Comparison of ENCODE assay signal across 19 mouse cellular contexts in the genomic region with DNA sequence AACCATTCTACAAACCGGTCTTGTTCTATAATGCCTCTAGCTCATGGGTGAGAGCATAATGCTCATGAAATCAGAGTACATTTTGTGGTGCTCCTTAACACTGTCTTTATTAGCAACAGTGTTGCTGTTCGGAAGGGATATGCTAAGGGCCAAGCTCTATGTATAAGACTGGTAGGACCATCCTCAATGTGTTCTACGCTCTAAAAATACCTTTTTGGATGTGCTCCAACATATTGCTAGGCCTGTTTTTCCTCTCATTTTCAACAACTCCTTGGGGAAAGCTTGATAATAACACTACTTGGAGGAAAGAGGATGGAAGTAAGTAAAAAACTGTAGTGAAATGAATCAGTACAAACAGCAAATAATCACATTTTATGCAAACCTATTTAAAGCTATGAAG. TPM values are rescaled to one million over a fixed set of nuclear protein-coding genes. Genes with fewer than 3 reads are reported as not detected.
DNase-seq lines count a peak whose midpoint lies in the region; ATAC-seq and TF ChIP-seq lines count a peak whose summit lies in the region.
"Had no signal": no experiment of that assay in that cellular context is flagged by ENCODE, and none has a peak within 500 bp of the region (broad histone marks: within the 10 kb centered on the region; RNA-seq: fewer than 3 reads in every experiment).

No protein-coding gene starts in this region.

- H3K9me3 ChIP-seq in heart, embryonic 11.5 days (replicated peaks; ENCODE audit: control insufficient read depth, low read length), result no peaks in the 10 kb centered on the region
- H3K9me3 ChIP-seq in lung, postnatal 0 days (ENCODE audit: low read length), result no peaks in the 10 kb centered on the region
- no peaks in the 10 kb centered on the region for H3K9me3 ChIP-seq in liver, embryonic 11.5 days (ENCODE audit: control insufficient read depth, low read length)
- H3K9me3 ChIP-seq: embryonic facial prominence, embryonic 12.5 days; forebrain, embryonic 15.5 days; hindbrain, embryonic 12.5 days; limb, embryonic 13.5 days; midbrain, embryonic 13.5 days; neural tube, embryonic 12.5 days had no signal

- TF ChIP-seq CTCF in kidney, adult 2 months (conservative IDR thresholded peaks at IDR 0.05; ENCODE audit: insufficient read depth, insufficient read length, low read depth, low read length), result no peak
- TF ChIP-seq CTCF in lung, postnatal 0 days (IDR thresholded peaks at IDR 0.05), result no peak

- ATAC-seq in heart, embryonic 11.5 days (replicated peaks; ENCODE audit: insufficient number of reproducible peaks, low FRiP score, low TSS enrichment), result no peak
- ATAC-seq in lung, postnatal 0 days, result no peak
- ATAC-seq in liver, embryonic 11.5 days (replicated peaks; ENCODE audit: low FRiP score), result no peak
- ATAC-seq: forebrain, embryonic 15.5 days; midbrain, embryonic 13.5 days had no signal

- H3K4me2 ChIP-seq in heart, embryonic 11.5 days, result no peak overlapping the region
- no peak overlapping the region for H3K4me2 ChIP-seq in lung, postnatal 0 days (replicated peaks; ENCODE audit: low read depth, low read length)
- H3K4me2 ChIP-seq in liver, embryonic 11.5 days, result no peak overlapping the region
- H3K4me2 ChIP-seq: embryonic facial prominence, embryonic 12.5 days; forebrain, embryonic 15.5 days; hindbrain, embryonic 12.5 days; limb, embryonic 13.5 days; midbrain, embryonic 13.5 days; neural tube, embryonic 12.5 days had no signal

- DNase-seq in heart, postnatal 14 days, result no peak
- DNase-seq in kidney, adult 2 months, result no peak
- no peak for DNase-seq in kidney, postnatal 36 days
- no peak for DNase-seq in lung, postnatal 0 days (ENCODE audit: low spot score)
- no peak for DNase-seq in lung, postnatal 10 days
- DNase-seq in cerebellum, adult 9-11 months, result no peak
- DNase-seq in liver, embryonic 11.5 days (ENCODE audit: low spot score), result no peak
- DNase-seq: B cell, adult 2 months; cerebellum, adult 9-10 months; gastrocnemius, postnatal 36 days; thymus, postnatal 25 days had no signal

- no peaks in the 10 kb centered on the region for H3K27me3 ChIP-seq in heart, embryonic 11.5 days (ENCODE audit: control insufficient read depth, insufficient read depth, low read length)
- H3K27me3 ChIP-seq in kidney, adult 2 months (replicated peaks; ENCODE audit: control insufficient read depth, insufficient read depth, low read length), result no peaks in the 10 kb centered on the region
- H3K27me3 ChIP-seq in lung, postnatal 0 days (replicated peaks; ENCODE audit: insufficient read depth, low read length), result no peaks in the 10 kb centered on the region
- H3K27me3 ChIP-seq in liver, embryonic 11.5 days (replicated peaks; ENCODE audit: control insufficient read depth, insufficient read depth, low read length), result no peaks in the 10 kb centered on the region
- H3K27me3 ChIP-seq: embryonic facial prominence, embryonic 12.5 days; forebrain, embryonic 15.5 days; hindbrain, embryonic 12.5 days; limb, embryonic 13.5 days; midbrain, embryonic 13.5 days; neural tube, embryonic 12.5 days had no signal

- no peak overlapping the region for H3K9ac ChIP-seq in heart, embryonic 11.5 days (ENCODE audit: low read depth, low read length)
- H3K9ac ChIP-seq in lung, postnatal 0 days (replicated peaks; ENCODE audit: low read depth), result no peak overlapping the region
- no peak overlapping the region for H3K9ac ChIP-seq in liver, embryonic 11.5 days (ENCODE audit: low read depth, low read length)
- H3K9ac ChIP-seq: embryonic facial prominence, embryonic 12.5 days; forebrain, embryonic 15.5 days; hindbrain, embryonic 12.5 days; limb, embryonic 13.5 days; midbrain, embryonic 13.5 days; neural tube, embryonic 12.5 days had no signal

- no peaks in the 10 kb centered on the region for H3K36me3 ChIP-seq in heart, embryonic 11.5 days (ENCODE audit: control insufficient read depth, insufficient read depth, low read length)
- H3K36me3 ChIP-seq in kidney, adult 2 months (ENCODE audit: control insufficient read depth, insufficient read depth, low read length), result no peaks in the 10 kb centered on the region
- no peaks in the 10 kb centered on the region for H3K36me3 ChIP-seq in lung, postnatal 0 days (ENCODE audit: insufficient read depth, low read length)
- H3K36me3 ChIP-seq in liver, embryonic 11.5 days (ENCODE audit: control insufficient read depth, insufficient read depth, low read length), result no peaks in the 10 kb centered on the region
- H3K36me3 ChIP-seq: embryonic facial prominence, embryonic 12.5 days; forebrain, embryonic 15.5 days; hindbrain, embryonic 12.5 days; limb, embryonic 13.5 days; midbrain, embryonic 13.5 days; neural tube, embryonic 12.5 days had no signal

- peaks cover 4% of the 10 kb centered on the region; the same call in 1 of the 2 replicates for H3K4me1 ChIP-seq in heart, embryonic 11.5 days (ENCODE audit: control insufficient read depth, insufficient read depth, low read length)
- H3K4me1 ChIP-seq in kidney, adult 2 months (ENCODE audit: control insufficient read depth, insufficient read depth, low read length), result no peaks in the 10 kb centered on the region; the same call in none of the 2 replicates
- H3K4me1 ChIP-seq in lung, postnatal 0 days (ENCODE audit: insufficient read depth, low read depth, low read length), result no peaks in the 10 kb centered on the region; the same call in 1 of the 2 replicates
- no peaks in the 10 kb centered on the region for H3K4me1 ChIP-seq in liver, embryonic 11.5 days (replicated peaks; ENCODE audit: control insufficient read depth, insufficient read depth, low read length)
- H3K4me1 ChIP-seq: embryonic facial prominence, embryonic 12.5 days; forebrain, embryonic 15.5 days; hindbrain, embryonic 12.5 days; limb, embryonic 13.5 days; midbrain, embryonic 13.5 days; neural tube, embryonic 12.5 days had no signal

- 55% methylated on average over 3 of the region's 3 CpGs for WGBS in heart, embryonic 11.5 days (ENCODE audit: insufficient replicate concordance)
- WGBS in kidney, adult 2 months, result 68% methylated on average over 3 of the region's 3 CpGs
- 58% methylated on average over 3 of the region's 3 CpGs for whole genome bisulfite sequencing in lung, postnatal 0 days
- WGBS in liver, embryonic 11.5 days, result 80% methylated on average over 3 of the region's 3 CpGs

- TF ChIP-seq EP300 in lung, postnatal 0 days (IDR thresholded peaks at IDR 0.05), result no peak

- no peak for TF ChIP-seq POLR2A in kidney, adult 2 months (IDR thresholded peaks at IDR 0.05; ENCODE audit: low read depth, low read length)

- H3K27ac ChIP-seq in heart, embryonic 11.5 days (ENCODE audit: low read depth, low read length), result peak overlapping the region; percentile 54
- H3K27ac ChIP-seq in kidney, adult 2 months (ENCODE audit: insufficient read depth, low read depth, low read length), result peak overlapping the region; percentile 74; the same call in 1 of the 2 replicates
- peak overlapping the region; percentile 47 for H3K27ac ChIP-seq in lung, postnatal 0 days (ENCODE audit: low read length)
- no peak overlapping the region for H3K27ac ChIP-seq in liver, embryonic 11.5 days (ENCODE audit: low read depth, low read length)
- H3K27ac ChIP-seq: embryonic facial prominence, embryonic 12.5 days; forebrain, embryonic 15.5 days; hindbrain, embryonic 12.5 days; kidney, postnatal 0 days; limb, embryonic 13.5 days; midbrain, embryonic 13.5 days; neural tube, embryonic 12.5 days had no signal

- no peak overlapping the region for H3K4me3 ChIP-seq in heart, embryonic 11.5 days (ENCODE audit: low read depth, low read length)
- H3K4me3 ChIP-seq in kidney, adult 2 months (ENCODE audit: insufficient read depth, low read depth, low read length), result no peak overlapping the region
- no peak overlapping the region for H3K4me3 ChIP-seq in lung, postnatal 0 days (ENCODE audit: low read depth, low read length)
- H3K4me3 ChIP-seq in liver, embryonic 11.5 days (ENCODE audit: low read depth, low read length), result no peak overlapping the region
- H3K4me3 ChIP-seq: embryonic facial prominence, embryonic 12.5 days; forebrain, embryonic 15.5 days; hindbrain, embryonic 12.5 days; limb, embryonic 13.5 days; midbrain, embryonic 13.5 days; neural tube, embryonic 12.5 days had no signal

- intact Hi-C loops in heart, postnatal 14 days (cut with DNase I), result no loop called here

RNA-seq across cellular contexts. Expression of gene Cd36, which starts 44.7 kb away (rescaled TPM):
- polyA plus RNA-seq in heart, embryonic 11.5 days (2014; fragmentation: Nextera tagmentation; extraction: Ambion mirVana), result 46.8 and 56.2 TPM in 2 replicates
- total RNA-seq in heart, postnatal 14 days (2021), result 1,000 to 10,000 TPM; 1,593 to 1,754 TPM
- polyA plus RNA-seq in kidney, adult 2 months (2012; rRNA removed), result 41.4 and 43.8 TPM in 2 replicates
- 448 and 458 TPM in 2 replicates for polyA plus RNA-seq in lung, postnatal 0 days (2015; fragmentation: Nextera tagmentation; extraction: Ambion mirVana)
- polyA plus RNA-seq in liver, embryonic 11.5 days (2014; fragmentation: Nextera tagmentation; extraction: Ambion mirVana), result 11.3 and 11.9 TPM in 2 replicates
